Mouse (Mus musculus): ENCODE data around the gene Tgm4.

Tgm4 gene

DNA sequence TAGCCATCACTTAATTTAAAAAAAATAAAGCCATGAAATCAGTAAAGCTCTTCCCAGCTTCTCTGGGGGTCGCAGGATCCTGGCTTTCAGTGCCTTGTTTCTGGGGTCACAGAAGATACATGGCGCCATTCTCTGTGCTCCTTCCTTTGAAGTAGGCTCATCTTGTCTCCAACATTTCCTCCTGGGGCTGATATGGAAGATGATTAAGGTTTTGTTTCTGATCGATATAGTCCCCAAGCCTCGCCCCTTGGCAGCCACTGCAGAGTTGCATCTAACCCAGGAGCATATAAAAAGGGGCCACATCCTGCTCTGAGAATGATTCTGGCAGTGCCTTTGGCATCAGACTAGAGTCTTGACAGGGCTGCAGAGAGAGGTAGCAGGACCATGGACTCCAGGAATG lies at the start of gene Tgm4:
Tgm4 (plus strand) TSS at position 301 of the 400 bp plus-strand sequence.
- DNase-seq (ENCODE audit: low spot score in 2 of 2), result no peak

GRCm38 (mm10) chr9:122998406-122999192 lies 35.9 kb upstream of the Tgm4 start:
- no peak for DNase-seq (ENCODE audit: low spot score in 2 of 2)

DNA sequence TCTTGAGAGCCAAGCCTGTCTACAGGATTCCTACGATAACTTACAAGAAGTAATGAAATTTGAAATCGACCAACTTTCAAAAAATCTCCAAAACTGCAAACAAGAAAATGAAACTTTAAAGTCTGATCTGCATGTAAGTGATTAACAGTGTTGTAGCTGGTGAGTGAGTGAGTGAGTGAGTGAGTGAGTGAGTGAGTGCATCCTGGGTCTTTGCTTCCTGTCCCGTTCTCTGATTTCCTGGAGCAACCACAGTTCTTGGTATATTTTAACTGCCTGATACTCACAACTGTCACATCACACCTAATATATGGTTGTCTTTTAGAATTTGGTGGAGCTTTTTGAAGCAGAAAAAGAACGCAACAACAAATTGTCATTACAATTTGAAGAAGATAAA lies 35.3 kb upstream of the Tgm4 start:
- no peak for DNase-seq (ENCODE audit: low spot score in 2 of 2)

- DNase-seq (ENCODE audit: low spot score in 2 of 2), result no peak
These were observed 29.8 kb upstream of the Tgm4 start for GRCm38 (mm10) chr9:123004718-123005117.

DNA sequence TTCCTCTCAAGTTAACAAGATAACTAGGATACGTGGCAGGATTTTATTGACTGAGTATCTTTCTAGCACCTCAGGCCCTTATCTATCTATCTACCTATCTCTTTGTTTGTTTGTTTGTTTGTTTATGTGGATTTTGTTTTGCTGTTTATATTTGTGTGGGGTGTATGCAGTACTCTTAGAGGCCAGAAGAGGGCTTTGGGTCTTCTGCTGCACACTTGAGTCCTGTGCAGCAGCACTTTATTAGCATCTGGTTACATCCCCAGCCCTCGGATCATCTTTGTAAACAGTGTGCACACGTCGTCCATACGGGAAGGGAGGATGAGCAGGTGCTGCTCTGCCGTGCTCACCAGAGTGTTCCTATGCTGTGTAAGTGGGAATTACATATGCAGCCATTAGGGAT lies 28.5 kb upstream of the Tgm4 start:
- no peak for DNase-seq (ENCODE audit: low spot score in 2 of 2)

DNA sequence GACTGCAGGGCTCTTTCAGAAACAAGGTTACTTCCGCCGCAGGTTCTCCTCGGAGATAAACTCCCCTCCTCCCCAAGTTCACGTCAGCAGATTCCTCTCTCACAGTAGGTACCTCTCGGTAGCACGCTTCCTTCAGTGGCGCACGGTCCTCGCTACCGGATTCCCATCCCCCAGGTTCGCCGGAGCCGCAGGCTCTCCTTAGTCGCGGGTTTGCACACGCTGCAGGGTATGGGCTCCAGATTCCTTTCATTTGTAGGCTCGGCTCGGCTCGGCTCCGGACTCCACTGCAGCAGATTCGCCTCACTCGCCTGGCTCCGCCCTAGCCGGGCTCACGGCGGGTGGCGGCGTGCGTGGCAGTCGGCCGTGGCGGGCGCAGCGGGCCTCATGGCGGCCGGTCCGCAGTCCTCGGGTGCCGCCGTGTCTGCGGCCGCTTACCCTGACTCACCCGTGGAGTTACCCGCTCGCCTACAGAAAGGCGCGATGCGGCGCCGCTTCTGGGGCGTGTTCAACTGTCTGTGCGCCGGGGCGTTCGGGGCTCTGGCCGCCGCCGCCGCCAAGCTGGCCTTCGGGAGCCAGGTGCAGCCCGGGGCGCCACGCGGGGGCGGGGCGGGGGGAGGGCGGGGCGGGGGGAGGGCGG lies 13.4 kb upstream of the Tgm4 start, which contains the start of gene Tmem42:
Tmem42 (plus strand) TSS at position 332 of the 637 bp plus-strand sequence.
- DNase-seq (ENCODE audit: low spot score in 2 of 2), result peak; percentile 85 to 87

DNA sequence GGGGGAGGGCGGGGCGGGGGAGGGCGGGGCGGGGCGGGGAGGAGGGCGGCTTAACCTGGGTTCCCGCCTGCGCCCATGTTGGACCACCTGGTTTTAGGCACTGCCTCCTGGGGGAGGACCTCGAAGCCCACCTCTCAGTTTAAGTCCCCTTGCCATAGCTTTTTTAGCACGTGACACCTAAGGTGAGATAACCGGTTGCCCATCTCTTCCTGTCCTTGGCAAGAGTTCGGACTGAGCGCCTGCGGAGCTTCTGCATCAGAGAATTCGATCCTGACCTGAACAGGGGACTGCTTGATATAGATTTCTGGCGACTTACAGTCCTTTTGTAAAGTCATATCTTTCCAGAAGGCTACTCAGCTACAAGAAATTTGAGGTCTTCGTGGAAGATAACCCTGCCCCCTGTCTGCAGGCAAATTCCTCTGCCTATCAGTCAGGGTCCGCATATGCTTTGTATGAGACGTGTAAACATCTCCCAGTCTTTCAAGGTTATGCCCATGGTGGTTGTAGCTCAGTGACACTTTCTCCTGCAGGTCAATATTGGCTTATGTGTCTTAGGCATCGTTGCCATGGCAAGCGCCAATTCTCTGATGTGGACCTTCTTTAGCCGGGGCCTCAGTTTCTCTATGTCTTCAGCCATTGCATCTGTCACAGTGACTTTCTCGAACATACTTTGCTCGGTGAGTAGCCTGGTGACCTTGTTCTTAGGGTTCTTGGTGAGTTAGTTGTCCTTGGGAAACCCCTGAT lies 12.7 kb upstream of the Tgm4 start:
- DNase-seq (ENCODE audit: low spot score in 2 of 2), result peak; percentile 12 to 17

- DNase-seq (ENCODE audit: low spot score in 2 of 2), result no peak
These were observed 10.3 kb upstream of the Tgm4 start for GRCm38 (mm10) chr9:123024201-123024600.

- no peak for DNase-seq (ENCODE audit: low spot score in 2 of 2)
These were observed 2.9 kb upstream of the Tgm4 start for GRCm38 (mm10) chr9:123031496-123032246.

- DNase-seq (ENCODE audit: low spot score in 2 of 2), result no peak
These were observed 13.1 kb downstream of the Tgm4 start for GRCm38 (mm10) chr9:123047665-123048064.

DNA sequence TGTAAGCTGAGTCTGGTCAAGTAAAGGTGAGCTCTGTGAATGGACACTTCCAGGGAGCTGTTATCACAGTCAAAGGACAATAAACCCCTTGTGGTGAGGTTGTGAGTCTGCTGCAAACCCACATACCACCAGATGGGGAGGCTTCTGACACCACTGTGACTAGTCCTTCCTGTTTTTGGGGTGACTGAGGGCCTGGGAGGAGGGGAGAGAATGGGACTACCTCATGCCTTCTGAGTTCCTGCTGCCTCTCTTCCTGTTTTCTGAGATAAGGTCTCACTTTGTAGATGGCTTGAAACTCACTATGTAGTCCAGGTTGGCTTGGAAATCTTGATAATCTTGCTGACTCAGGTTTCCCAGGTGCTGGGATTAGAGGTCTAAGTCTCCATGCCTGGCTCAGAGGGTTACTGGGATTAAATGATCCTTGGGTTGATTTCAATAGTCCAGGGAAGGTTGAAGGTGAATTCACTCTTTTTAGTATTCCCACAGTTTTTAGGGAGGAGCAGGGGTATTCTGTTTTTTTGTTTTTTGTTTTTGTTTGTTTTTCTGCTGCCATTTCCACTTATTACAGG lies 24.3 kb downstream of the Tgm4 start:
- no peak for DNase-seq (ENCODE audit: low spot score in 2 of 2)

GRCm38 (mm10) chr9:123060172-123060571 lies 25.6 kb downstream of the Tgm4 start:
- no peak for DNase-seq (ENCODE audit: low spot score in 2 of 2)

- DNase-seq (ENCODE audit: low spot score in 2 of 2), result no peak
These were observed 44.6 kb downstream of the Tgm4 start for GRCm38 (mm10) chr9:123079149-123079548.

- peak; percentile 2 to 7 for DNase-seq (ENCODE audit: low spot score in 2 of 2)
These were observed 45.8 kb downstream of the Tgm4 start for GRCm38 (mm10) chr9:123080355-123080754.

DNA sequence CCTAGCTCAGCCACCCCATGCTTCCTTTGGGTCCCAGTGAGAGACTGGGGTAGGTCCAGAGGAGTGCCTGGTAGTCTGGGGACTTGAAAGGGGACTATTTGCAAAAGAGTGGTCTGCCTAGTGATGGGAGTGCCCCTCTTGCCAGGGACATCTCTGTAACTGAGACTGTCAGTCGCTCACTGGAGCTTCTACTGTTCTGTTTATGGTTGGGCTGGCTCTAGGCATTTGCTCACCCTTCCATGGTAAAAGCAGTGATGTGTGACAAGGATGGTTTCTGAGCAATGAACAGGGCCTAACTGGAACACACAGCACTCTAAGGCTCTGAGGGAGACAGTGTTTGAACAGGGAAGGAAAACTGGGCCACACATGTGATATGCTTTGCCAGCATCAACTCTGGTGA lies 46.3 kb downstream of the Tgm4 start:
- DNase-seq (ENCODE audit: low spot score in 2 of 2), result no peak

DNA sequence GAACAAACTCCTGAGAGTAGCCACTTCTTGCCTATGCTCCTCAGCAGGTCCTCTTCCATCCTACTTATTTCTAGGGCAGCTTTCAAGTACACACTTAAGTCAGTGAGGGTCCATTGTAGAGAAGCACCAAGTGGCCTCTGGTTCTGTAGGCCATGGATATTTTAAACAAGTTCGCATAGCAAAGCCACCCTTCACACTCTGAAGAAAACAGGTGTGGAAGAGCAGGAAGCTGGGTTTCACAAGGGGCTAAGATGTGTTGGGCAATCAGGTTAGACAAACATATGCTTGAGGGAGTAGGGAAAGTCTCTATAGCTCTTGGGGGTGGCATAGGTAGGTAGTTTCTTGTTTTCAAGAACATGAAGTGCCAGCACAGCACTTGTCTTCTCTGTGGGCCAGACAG lies 50.8 kb downstream of the Tgm4 start:
- no peak for DNase-seq (ENCODE audit: low spot score in 2 of 2)

DNA sequence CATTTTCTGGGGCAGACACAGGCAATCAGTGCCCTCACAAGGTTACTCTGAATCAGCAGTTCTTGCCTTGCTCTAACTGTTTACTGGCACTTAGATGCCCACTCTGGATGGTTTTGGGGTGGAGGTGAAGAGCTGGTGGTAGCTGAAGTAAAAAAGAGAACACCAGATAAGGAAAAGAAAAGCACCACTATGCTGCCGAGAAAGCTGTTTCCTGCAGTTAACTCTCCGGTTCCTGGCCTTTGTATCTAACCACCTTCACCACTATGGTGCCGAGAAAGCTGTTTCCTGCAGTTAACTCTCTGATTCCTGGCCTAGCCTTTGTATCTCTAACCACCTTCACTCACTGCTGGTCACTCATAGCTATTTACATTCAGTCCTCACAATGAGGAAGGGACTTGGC lies 53.0 kb downstream of the Tgm4 start:
- no peak for DNase-seq (ENCODE audit: low spot score in 2 of 2)

DNA sequence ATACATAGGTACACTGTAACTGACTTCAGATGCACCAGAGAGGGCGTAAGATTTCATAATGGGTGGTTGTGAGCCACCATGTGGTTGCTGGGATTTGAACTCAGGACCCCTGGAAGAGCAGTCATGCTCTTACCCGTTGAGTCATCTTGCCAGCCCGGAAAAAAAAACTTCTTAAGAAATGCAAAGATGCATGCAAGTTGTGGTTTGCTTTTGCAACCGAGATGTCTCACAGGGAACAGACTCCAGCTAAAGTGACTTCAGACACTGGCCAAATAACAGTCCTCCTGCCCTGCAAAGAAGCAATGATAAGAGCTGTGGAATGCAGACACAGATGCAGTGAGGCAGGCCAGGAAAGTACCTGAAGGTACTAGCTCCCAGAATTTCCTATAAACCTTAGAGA lies 56.3 kb downstream of the Tgm4 start:
- no peak for DNase-seq (ENCODE audit: low spot score in 2 of 2)

GRCm38 (mm10) chr9:123099631-123100455 lies 65.3 kb downstream of the Tgm4 start:
- no peak for DNase-seq (ENCODE audit: low spot score in 2 of 2)

- DNase-seq (ENCODE audit: low spot score in 2 of 2), result no peak
These were observed 68.9 kb downstream of the Tgm4 start for GRCm38 (mm10) chr9:123103425-123103824.

DNA sequence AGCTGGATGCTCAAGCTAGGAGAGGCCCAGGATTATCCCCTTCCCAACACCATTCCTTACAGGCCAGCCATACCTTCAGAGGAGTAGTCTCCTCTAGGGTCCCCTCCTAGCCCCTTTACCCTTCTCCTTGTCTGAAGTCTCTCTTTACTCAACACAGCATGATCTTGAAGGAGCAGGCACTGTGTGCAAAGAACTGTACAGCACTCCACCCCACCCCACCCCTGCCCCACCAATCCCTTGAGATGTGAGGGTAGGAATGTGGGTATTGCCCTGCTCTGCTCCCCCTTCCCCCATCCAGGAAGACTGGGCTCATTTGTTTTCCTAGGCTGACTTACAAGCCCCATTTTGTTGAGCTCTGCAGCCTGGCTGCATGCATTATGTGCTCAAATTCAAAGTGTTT lies 69.8 kb downstream of the Tgm4 start:
- no peak for DNase-seq (ENCODE audit: low spot score in 2 of 2)

All from frontal cortex, postnatal 36 days (tissue).